Mouse (Mus musculus) layer of hippocampus, postnatal 14 days (tissue): ENCODE results near the gene Hp1bp3. TPM values are rescaled to one million over a fixed set of nuclear protein-coding genes. Genes with fewer than 3 reads are reported as not detected.

Experiments used
- DNase-seq, 2 experiments: peaks; one replicate each; pipeline ENCODE4 v3.0.0; 2021 to 2022; ENCODE audit warnings: low spot score in 2 of 2, mixed read lengths in 1 of 2
- total RNA-seq, 2 experiments: library from RNA; stranded (reverse); gene quantifications; 2 replicates each; pipeline ENCODE4 v1.2.3; 2021

The Hp1bp3 gene
- total RNA-seq, 2 experiments from 2014 or later, result 144 to 149 TPM

DNA sequence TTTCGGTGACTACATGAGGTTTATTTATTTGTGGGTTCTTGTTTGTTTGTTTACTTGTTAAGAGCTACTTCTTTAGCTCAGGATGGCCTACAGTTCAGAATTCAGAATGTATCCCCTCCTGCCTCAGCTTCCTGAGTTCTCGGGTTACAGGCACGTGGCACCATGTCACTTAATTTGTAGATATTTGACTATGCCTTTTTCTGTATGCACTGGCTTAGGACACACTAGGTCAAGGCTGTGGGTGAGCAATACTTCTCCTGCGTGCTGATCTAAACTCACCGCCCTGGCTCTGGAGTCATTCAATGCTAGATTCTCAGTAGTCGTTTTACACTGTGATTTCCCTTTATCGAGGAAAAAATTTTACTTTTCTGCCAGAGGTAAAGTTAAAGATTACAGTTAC is 4.7 kb downstream of the Hp1bp3 start:
- no peak for DNase-seq

DNA sequence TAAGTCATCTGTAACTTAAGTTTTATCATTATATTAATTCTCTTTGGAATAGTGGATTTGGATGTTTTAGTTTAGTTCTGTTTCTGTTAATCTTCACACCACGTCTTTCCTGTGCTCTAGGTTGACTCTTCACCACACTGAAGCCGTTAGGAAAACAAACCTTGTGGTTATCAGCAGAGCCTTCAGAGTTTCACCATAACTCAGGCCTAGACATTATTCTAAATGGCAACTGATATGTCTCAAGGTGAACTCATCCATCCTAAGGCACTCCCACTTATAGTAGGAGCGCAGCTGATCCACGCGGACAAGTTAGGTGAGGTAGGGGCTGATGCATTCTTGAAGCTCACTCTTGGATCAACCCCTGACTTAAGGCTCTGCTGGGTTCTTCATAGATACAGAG is 5.3 kb downstream of the Hp1bp3 start:
- no peak for DNase-seq

DNA sequence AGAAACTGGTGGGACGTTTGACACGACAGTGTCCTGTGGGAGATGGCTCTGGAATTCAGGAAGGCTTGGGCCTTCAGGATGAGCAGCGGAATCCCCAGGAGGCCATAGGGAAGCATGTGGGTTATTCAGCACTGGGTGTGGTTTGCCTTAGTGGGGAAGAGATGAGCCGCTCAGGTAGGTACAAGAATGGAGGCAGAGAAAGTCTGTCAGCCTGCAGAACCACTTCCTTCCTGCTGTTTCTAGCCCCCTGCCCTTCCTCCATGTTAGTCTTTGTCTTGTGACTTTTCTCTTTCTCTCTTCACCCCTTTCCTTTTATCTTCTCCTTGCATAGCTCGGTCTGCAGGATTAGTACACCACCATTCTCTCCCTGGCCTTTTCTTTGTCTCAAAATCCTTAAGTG is 6.3 kb downstream of the Hp1bp3 start:
- no peak for DNase-seq

DNA sequence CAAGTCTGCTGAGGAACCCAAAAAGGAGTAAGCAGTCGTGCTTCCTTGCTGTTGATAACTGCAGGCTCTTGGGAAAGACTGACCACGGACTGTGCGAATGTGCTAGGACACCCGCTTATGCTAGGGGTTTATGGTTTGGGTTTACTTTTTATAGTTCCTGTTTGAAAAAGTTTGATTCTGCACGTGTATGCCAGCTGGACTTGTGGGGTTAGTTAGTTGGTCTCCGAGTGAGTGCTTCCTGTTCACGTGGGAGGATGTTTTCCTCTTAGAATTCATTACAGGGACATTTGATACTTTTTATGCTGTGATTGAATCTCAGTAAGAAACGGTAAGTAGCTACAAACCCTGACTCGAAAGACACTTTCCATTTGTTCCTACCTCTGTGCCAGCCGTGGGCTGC is 7.5 kb downstream of the Hp1bp3 start:
- no peak for DNase-seq

DNA sequence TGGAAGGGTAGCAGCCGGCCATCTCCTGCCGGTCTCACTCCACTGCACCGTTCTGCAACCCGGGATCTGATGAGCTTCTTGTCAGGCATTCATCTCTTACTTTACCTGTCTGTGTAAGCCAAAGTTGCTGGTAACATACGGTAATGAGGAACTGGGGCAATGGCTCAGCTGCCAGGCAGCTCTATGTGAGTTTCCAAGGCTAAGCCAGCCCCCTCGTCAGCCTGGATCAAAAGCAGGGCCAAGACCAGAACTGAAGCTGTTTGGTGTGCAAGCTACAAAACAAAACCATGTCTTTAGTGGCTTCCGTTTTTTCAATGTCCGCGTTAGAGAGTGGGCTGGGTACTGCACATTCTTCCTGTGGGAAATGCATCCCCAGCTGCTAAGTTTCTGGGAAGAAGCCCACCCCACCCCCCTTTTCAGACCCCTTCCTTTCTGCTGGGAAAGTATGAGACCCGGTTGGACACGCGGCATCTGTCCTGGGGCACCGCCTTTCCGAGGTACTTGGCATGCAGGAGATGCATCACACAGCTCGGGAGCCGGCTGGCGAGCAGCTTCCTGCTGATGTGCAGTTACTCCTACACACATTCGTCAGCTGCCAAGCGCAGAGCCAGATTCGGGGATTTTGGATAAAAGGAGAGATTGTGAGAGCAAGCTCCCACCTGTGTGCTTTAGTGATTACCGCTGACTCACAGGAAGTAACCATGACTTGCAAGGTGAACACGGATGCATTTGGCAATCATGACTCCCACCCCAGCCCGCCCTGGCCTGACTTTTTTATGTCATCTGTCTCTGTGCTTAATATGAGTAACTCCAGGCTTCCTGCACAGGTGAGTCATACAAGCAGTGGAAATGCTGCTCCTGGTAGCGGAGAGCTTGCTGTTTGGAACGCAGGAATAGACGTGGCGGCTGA is 30.9 kb downstream of the Hp1bp3 start:
- DNase-seq, result peak; percentile 62 to 70

DNA sequence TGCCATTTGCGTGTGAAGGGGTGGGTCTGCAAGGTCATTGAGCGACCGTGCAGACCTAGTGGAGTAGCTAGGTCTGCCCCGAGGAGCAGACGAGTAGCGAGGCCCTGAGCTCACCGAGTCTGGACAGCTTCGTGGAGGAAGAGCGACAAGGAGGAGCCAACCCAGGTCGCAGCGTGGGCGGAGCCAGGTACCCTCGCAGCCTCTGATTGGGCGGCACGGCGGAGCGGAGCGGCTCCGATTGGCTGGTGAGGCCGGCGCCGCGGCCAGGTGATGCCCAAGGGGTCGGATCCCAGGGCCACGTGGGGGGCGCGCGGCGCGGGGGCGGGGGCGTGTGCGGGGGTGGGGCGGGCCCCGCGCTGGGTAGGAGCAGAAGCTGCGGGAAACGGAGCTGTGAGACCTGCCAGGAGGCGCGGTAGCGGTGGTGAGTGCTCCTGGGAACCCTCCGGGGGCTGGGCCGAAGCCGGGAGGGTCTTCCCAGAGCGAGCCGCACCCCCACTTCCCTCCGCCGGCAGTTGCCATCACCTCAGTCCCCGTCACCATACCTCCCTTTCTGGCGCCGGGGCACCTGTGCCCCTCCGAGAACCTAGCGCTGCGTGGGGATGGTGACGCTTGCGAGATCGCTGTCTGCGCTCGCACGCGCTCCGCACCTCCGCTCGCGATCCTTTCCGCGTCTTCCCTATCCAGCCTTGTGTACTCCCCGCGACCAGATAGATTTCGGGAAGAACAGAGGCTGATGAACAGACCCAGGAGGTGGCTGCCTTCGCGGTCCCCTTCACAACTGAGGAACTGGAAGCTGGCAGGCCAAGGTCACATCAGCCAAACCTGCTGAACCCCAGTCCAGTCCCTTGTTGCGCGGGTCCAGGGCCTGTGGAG is 34.2 kb downstream of the Hp1bp3 start, which contains the start of the genes Sh2d5 and Kif17:
Gene Sh2d5, plus strand, starts transcription at position 316 of the 873 bp plus-strand sequence.
Gene Kif17, plus strand, starts transcription at position 348 of the 873 bp plus-strand sequence.
- peak; percentile 83 to 89 for DNase-seq

DNA sequence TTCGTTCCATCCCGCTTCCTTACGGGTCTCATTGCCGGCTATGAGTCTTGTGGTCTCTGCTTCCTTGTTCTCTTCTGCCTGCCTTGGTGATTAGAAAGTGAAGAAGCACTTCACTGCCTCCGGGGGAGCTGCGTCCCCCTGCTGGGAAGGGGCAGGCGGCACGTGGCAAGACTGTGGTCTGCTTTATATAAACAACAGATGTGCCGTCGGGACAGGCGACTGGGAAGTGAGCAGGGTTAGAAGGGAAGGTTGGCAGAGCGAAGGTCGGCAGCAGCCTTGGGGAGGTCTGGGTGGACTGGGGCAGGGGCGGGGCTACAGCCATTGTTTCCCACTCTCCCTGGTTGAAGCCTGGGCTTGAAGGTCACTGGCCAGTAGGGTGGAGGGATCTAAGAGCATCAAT is 35.7 kb downstream of the Hp1bp3 start:
- DNase-seq, result no peak

DNA sequence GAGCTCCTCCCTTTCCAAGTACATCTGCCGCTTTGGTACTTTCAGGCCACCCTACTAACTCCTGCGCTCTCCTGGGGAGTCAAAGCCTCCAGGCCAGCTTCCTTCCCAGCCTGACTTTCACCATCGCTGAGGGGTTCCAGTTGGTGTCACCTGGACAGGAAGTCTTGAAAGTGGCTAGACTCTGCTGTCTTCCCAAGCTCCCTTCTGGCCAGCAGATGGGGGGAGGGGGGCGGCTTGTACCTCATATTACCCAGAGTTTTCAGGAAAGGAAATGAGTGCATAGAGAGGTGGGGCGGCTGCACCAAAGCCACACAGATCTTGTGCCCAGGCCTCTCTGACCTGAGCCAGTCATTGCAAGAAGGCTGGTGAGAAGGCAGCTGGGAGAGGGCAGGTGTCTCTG is 36.1 kb downstream of the Hp1bp3 start:
- DNase-seq, result no peak

DNA sequence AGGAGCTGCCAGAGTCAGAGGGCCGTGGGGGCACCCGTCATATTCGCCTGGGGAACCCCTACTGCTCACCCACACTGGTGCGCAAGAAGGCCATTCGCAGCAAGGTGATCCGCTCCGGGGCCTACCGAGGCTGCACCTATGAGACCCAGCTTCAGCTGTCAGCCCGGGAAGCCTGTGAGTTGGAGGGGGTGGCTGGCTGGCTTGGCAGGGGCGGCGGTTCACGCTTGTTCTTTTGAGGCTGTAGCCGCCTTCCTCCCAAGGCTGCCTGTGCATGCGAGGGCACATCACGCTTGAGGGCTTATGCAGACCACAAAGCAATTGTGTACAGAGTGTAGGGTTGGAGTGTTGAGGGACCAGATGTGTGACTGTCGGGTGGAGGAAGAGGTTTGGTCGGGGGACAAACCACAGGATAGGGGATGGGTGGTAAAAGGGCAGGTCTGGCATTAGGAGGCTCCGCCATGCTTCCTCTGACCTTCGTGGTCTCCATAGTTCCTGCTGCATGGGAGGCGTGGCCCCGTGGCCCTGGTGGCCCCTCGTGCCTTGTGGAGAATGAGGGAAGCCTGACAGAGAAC is 41.1 kb downstream of the Hp1bp3 start:
- no peak for DNase-seq

DNA sequence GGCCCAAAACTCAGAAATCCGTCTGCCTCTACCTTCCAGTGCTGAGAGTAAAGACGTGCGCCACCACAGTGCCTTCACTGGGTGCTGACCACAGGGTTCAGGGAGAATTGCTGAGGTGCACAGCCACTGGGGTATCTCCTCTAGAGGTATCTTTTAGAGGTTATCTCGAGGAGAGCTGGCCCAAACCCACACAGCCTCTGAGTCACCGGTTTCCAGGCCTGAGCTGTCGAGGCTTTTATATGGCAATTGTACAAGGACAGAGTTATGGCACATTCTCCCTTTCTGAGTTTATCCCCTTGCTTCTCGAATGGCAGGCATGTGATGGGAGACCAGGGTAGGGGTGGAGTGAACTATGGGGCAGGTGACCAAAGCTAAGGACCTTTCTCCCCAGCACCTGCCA is 42.6 kb downstream of the Hp1bp3 start:
- no peak for DNase-seq

DNA sequence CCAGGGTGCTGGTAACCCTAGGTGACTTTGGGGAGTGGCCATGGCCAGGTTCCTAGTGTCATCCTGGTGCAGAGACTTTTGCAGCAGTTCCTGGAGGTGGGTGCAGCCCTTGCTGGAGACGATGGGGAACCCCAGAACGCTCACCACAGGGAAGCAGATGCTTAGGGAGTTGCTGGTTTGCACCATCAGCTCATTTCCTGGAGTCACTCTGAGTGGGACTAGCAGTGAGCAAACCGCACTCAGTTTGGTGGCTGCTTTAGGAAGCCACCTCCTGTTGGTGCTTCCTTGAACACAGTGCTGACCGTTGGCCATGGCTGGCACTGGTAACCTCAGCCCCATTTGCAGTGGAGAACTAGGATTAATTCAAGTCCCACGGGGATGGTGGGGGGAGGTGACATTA is 43.4 kb downstream of the Hp1bp3 start:
- no peak for DNase-seq

DNA sequence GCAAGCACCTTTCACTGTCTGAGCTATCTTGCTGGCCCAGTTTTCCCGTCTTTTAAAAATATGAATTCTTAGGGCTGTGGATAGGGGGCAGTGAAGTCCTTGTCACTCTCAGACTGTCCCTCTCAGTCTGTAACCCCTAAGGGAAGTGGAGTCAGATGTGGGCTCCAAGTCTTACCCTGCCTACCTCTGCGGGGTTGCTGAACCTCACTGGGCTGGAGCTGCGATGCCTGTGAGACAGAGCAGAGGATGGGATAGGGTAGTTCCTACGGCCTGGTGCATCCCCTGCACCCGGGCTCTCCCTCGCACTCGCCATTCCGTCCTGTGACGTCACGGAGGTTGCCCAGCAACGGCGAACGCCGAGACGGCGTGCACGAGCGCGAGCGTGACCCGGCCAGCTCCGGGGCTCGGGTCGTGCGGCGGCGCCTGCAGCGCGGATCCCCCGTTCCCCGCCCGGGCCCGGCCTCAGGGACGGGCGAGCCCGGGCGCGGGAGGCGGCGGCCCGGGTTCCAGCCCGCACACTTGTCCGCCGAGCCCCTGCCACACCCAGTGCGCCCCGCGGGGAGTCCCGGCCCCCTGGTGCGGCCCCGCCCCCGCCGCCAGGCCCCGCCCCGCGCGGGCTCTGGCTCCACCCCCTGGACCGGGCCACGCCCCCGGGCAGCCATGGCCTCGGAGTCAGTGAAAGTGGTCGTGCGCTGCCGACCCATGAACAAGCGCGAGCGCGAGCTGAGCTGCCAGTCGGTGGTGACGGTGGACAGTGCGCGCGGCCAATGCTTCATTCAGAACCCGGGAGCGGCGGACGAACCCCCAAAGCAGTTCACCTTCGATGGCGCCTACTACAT is 46.0 kb downstream of the Hp1bp3 start:
- DNase-seq, result peak; percentile 89 to 94

DNA sequence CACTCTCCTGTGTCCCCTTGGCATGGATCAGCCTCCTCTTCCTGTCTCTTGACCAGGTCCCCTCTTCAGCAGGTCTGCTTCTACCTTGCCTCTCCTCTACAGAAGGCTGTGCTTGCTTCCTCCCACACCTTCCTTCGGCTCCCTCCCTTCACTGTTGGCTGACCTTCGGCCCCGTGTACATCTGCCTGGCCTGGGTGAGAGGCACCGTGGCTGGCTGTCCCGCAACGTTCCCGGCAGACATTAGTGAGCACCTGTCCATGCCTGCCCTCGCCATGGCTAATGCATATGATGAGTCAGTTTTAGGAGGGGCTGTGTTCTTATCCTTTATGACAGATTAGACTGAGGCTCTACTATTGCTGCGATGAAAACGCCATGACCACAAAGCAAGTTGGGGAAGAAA is 51.8 kb downstream of the Hp1bp3 start:
- no peak for DNase-seq

DNA sequence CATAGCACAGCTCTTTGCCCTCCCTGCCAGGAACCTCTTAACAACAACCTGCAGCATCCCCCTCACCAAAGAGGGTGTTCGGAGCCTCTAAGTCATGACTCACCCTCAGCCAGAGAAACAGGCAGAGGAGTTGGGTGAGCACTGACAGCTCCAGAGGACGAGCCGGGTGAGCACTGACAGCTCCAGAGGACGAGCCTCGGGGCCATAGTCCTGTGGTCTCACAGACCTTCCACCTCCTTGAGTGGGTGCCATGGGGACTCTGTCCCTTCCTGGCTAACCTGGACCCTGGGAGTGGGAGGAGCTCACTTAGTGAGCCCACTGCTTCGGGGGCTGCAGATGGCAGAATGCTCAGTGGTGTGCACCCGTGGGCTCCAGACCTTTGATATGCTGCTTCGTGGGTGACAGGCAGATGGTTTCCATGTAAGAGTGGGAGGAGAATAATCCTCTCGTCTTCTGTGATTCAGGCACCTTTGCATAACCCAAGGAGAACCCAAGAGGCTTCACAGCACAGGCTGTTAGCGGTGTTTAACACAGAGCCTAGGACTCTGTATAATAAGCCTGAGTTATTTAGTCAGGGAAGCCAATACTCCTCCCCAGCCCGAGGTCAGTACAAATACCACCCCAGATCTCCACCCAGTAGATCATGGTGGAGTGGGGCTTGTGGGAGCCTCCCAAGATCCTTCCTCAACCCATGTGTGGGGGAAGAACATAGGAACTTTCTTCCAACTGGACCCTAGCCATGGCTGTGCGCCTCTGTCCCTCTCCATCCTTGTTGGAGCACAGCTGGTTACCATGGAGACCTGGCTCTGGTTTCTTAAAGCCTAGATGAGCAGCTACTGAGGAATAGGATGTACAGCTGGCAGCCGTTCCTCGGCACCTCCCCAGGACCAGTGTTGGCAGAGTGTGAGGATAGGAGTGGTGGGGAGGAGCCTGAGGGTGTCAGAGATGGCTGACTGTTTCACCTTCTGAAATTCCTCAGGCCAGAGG is 56.2 kb downstream of the Hp1bp3 start:
- peak in 1 of 2 experiments; percentile 54 for DNase-seq

DNA sequence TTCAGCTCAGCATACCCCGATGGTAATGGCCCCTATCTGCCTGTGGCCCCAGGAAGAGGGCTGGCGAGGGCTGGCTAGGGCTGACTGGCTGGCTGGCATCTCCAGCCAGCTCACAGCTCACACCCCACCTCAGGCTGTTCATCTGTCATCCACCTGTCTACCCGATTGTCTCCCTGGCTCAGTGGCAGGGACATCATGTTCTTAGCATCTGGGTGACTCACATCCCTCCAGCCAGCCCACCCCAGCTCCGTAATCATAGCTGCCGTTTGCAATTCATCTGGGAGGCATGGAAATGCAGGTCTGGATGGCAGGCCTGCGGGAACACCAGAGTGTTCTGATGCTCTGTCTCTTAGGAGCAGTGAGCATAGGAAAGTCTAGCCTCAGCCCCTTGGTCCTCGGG is 62.2 kb downstream of the Hp1bp3 start:
- DNase-seq, result peak in 1 of 2 experiments; percentile 15

DNA sequence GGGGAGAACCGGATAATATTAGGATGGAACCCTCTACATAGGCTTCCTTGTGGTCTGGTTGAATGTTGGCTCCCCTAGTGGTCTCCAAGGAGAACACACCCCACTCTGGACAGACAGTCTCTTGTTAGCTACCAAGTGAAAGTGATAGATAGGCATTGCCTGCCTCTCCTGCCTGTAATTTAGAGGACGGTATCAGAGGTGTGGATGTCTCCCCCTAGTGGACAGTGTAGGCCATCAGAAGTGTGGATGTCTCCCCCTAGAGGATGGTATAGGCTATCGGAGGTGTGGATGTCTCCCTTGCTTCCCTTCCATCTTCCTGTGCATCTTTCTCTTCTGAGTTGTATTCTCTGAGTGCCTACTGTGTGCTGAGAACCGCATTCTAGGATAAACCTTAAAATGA is 66.7 kb downstream of the Hp1bp3 start:
- DNase-seq, result peak; percentile 51 to 86

DNA sequence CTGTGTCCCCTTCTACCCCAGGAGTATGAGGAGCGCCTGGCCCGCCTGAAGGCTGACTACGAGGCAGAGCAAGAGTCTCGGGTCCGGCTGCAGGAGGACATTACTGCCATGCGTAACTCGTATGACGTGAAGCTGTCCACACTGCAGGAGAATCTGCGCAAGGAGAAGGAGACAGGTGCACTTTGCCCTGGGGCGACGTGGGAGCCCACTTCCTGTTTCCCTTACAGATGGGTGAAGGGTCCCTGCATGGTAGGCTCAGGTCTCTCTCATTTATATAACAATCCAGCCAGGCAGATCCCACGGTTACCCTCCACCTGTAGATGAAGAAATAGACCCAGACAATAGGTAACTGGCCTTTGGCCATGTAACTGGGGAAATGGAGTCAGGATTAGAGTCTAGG is 70.3 kb downstream of the Hp1bp3 start:
- no peak for DNase-seq

DNA sequence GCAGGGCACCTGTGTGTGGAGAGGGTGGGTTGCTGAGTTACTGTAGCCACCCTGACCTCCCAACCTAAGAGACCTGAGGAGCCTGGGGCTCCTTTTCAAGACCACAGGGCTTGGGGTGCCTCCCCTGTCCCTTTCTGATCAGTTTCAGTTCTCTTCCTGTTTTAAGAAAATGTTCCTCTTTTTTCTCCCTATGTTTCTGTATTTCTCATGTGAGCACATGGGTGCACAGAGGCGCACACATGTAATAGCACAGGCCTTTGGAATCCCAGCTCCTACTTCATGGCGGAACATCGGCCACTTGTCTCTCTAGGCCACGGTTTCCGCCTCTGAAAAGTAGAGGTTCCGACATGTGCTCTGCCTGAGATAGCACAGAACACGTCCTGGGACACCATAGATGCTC is 72.6 kb downstream of the Hp1bp3 start:
- no peak for DNase-seq

DNA sequence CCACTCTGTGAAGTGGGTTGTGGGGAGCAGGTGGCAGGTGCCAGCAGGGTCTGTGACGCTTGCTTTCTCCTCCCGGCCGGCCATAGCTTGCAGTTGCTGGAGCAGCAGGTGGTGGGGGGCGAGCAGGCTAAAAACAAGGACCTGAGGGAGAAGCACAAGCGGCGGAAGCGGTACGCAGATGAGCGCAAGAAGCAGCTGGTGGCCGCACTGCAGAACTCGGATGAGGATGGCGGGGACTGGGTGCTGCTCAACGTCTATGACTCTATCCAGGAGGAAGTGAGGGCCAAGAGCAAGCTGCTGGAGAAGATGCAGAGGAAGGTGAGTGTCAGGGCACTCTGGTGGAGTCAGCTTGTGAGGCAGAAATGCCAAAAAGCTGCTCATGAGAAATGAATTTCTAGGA is 75.9 kb downstream of the Hp1bp3 start:
- no peak for DNase-seq
